8 mouse cellular contexts compared by ENCODE assay signal in the genomic region with DNA sequence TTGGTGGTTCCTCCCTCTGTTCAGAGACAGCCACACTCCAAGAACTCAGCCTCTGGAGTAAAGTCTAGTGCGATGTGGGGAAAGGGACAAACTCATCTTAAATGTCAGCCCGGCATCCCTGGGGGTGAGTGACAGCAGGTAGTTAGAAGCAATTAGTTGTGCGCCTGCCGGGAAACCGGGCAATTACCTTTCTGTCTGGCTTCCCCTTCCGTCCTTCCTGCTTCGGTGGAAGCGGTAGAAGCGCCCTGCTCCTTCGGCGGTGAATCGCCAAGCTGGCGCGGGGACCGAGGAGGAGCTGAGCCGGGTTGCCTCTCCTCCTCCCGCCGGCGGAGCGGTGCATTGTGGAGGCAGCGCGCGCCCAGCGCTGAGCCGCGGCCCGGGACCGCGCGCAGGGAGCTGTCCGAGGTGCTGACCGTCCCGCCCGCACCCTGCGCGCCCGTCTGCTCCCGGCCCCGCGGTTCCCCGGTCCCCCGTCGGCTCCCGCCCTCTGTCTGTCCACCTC. TPM values are rescaled to one million over a fixed set of nuclear protein-coding genes. Genes with fewer than 3 reads are reported as not detected.
DNase-seq lines count a peak whose midpoint lies in the region; ATAC-seq lines count a peak whose summit lies in the region.

A gene (plus strand): TSS at position 337 of the 502 bp plus-strand sequence.

- peaks cover 58% of the 10 kb centered on the region for H3K27me3 ChIP-seq in hindbrain, embryonic 10.5 days (ENCODE audit: insufficient read depth, poor library complexity, severe bottlenecking)

- H3K9me3 ChIP-seq in hindbrain, embryonic 10.5 days = no peaks in the 10 kb centered on the region

- H3K4me3 ChIP-seq in hindbrain, embryonic 10.5 days = peak within 1 kb of the TSS; percentile 53

- under 1% methylated on average over 42 of the region's 44 CpGs for WGBS in hindbrain, embryonic 10.5 days

- peak; percentile 64 for DNase-seq in R1 (ENCODE audit: low read depth, low spot score)
- DNase-seq in cerebellum, adult 9-10 months = peak; percentile 68
- DNase-seq in hindbrain, embryonic 10.5 days (ENCODE audit: low spot score) = peak; percentile 76
- peak; percentile 55 to 72 for DNase-seq in layer of hippocampus, postnatal 10 days (ENCODE audit: low spot score in 2 of 2)
- peak; percentile 43 for DNase-seq in lung, postnatal 25 days (ENCODE audit: low spot score)
- DNase-seq in retina, postnatal 1 day = peak; percentile 87
- DNase-seq in urinary bladder, adult 2 months (ENCODE audit: low spot score) = peak; percentile 61

- H3K36me3 ChIP-seq in hindbrain, embryonic 10.5 days = no peaks in the 10 kb centered on the region

- H3K4me1 ChIP-seq in hindbrain, embryonic 10.5 days (replicated peaks) = peaks cover 19% of the 10 kb centered on the region

- no peak within 1 kb of the TSS for H3K27ac ChIP-seq in hindbrain, embryonic 10.5 days

- ATAC-seq in frontal cortex, adult (ENCODE audit: low TSS enrichment) = peak; percentile 89

RNA-seq across cellular contexts. Expression of the gene that starts here (rescaled TPM):
- polyA plus RNA-seq in hindbrain, embryonic 10.5 days (2016; fragmentation: Nextera tagmentation; extraction: Ambion mirVana) = 0.08 TPM in 1 of 2 replicates, not detected in the other
- 1 to 10 TPM; 4.1 to 4.4 TPM for total RNA-seq in layer of hippocampus, postnatal 10 days (2021)
- polyA plus RNA-seq in urinary bladder, adult 2 months (2012; rRNA removed) = not detected in 2 replicates

Comparison
In these comparisons a context has a peak if more than half of its experiments do, and no peak if none do; other contexts are left out.
1. Peak in DNase-seq and H3K4me3 ChIP-seq in hindbrain, embryonic 10.5 days; RNA of the gene not detected or under 1 TPM.
2. Peak in DNase-seq in urinary bladder, adult 2 months; RNA of the gene not detected or under 1 TPM.